Mouse (Mus musculus) CH12.LX (cell line): Measurements from ENCODE around the gene Slc7a9.

ENCODE experiments used
- E2F4 ChIP-seq: IDR thresholded peaks from 2 replicates; pipeline ENCODE4 v1.6.1; 2011; ENCODE audit warnings: low read depth, low read length, improper control_type of control experiment; ENCODE audit not compliant: insufficient replicate concordance
- EP300 ChIP-seq: IDR thresholded peaks from 2 replicates; pipeline ENCODE4 v1.6.1; 2011; ENCODE audit warnings: low read length, improper control_type of control experiment
- POLR2A ChIP-seq: IDR thresholded peaks from 2 replicates; pipeline ENCODE4 v1.6.1; 2011; ENCODE audit warnings: low read depth, mild to moderate bottlenecking, improper control_type of control experiment, low read length
- SMC3 ChIP-seq: IDR thresholded peaks from 2 replicates; pipeline ENCODE4 v1.6.1; 2011; ENCODE audit warnings: low read depth, low read length, improper control_type of control experiment

DNA sequence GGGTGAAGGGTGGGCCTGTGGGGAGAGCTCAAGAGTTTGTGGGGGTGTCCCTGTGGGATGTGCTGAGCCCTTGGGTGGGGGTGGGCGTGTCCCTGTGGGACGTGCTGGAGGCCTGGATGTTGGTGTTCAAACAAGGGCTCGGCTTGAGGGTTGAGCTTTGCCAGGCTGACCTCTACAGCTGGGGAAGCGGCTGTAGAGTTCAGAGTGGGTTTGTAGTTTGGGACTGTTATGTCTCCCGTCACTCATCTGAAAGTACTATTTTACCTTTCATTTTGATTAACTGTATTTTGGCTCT, 32.0 kb upstream of the Slc7a9 start:
- no peak for TF ChIP-seq SMC3
- no peak for TF ChIP-seq E2F4
- TF ChIP-seq POLR2A = no peak
- TF ChIP-seq EP300 = no peak
